Mouse (Mus musculus) layer of hippocampus, adult 9-11 months (tissue): ENCODE data around the gene Tsc2.

Experiments
- DNase-seq: peaks from one replicate; pipeline ENCODE4 v3.0.0; 2022

The Tsc2 gene

DNA sequence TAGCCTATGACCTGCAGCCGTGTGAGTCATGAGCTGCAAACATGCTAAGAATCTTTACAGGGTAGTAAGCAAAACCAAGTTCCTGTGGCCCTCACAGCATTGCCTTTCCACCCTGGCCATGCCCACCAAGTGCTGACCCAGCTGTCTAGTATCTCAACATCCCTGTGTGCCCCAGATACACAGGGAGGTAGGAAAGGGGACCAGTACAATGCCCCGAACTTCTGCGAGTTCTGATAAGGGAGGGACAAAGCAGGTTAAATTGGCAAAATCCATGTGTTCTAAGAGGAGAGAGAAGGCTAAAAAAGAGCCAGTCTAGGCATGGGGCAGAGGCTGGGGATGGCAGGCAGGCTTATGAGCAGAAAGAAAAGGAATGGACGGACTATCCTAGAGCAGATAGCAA is 24.1 kb downstream of the Tsc2 start:
- no peak for DNase-seq

- DNase-seq, result no peak
Observed at GRCm38 (mm10) chr17:24604557-24604956, 27.9 kb downstream of the Tsc2 start.

DNA sequence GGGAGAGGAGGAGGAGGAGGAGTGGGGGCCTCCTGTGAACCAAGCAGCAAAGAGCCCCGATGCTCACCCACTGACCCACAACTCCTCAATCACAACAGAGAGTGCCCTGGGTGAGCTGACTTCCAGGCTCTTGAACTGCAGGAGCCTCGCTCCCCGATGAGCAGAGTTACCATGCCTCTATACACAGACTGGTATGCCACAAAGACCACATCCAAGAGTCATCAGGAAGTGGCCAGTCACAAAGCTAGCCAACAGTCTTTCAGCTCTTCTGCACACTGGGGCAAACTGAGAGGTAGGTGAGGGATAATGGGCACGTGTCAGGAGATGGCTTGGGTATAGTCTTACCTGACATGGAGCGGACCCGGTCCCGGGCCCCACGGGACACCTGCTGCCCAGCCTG is 28.5 kb downstream of the Tsc2 start:
- no peak for DNase-seq

DNA sequence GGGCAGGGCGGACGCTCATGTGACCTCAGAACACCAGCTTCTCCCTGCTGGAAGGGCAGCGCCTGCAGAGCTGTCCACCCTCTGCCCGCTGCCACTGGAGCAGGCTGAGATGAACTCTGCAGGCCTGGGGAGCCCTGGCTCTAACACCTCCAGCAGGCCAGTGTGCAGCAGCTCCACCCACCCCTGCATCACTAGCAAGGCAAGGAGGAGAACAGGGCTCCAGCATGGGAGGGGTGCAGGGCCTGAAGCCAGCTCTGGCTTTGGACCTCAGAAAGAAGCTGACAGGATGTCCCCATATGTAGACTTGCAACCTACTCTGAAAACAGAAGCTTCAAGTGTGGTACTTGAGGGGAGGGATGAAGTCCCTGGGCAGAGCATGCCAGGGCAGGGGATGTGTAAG is 31.9 kb downstream of the Tsc2 start:
- DNase-seq, result no peak

DNA sequence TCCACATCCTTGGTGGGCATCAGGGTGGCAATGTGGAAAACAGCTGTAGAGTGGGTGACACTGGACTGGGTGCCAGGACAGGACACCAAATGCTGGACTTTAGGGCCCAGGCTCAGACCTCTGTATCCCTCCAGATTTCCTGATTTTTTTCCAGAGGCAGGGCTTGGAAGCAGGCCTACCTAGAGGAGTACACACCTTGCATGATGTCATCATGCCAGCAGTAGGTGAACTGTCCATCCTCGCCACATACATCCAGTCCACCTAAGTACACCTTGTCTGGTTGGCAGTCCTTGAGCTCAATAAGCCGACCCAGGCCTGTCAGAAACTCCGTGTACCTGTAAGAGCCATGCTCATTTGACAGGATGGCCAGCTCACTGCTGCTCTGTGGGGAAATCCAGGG is 34.4 kb downstream of the Tsc2 start:
- no peak for DNase-seq

GRCm38 (mm10) chr17:24596471-24597183 is 35.8 kb downstream of the Tsc2 start:
- DNase-seq, result no peak

- no peak for DNase-seq
Observed at GRCm38 (mm10) chr17:24596073-24596466, 36.4 kb downstream of the Tsc2 start.

GRCm38 (mm10) chr17:24595126-24596072 is 37.0 kb downstream of the Tsc2 start:
- no peak for DNase-seq

GRCm38 (mm10) chr17:24593992-24594890 is 38.2 kb downstream of the Tsc2 start:
- no peak for DNase-seq

DNA sequence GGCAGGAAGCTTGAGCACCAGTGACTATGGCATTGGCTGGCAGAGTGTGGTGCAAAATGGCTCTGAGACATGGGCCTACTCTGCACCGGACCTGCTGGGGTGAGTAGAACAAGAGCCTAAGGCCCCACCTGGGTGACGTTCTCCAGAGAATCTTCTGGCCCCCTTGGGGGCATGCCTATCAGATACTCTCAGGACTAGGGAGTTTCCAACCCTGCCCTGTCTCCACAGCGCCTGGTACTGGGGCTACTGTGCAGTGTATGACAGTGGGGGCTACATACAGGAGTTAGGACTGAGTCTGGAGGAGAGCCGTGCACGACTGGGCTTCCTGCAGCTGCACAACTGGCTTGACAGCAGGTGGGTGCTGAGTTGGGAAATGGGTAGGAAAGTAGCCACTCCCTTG is 39.2 kb downstream of the Tsc2 start:
- DNase-seq, result no peak

DNA sequence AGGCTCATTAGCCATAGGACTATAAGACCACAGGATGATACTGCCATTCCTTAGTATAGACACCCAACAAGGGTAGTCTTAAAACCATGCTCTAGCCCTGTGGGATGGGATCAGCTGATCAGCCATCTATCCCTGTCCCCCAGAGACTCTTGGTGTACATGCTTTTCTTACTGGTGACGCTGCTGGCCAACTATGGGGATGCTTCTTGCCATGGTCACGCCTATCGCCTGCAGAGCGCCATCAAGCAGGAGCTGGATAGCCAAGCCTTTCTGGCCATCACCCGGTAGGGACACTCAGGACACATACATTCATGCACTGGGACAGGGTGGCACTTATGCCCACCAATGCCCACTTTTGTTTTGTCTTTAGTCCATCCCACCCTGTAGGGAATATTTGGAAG is 40.7 kb downstream of the Tsc2 start:
- no peak for DNase-seq

DNA sequence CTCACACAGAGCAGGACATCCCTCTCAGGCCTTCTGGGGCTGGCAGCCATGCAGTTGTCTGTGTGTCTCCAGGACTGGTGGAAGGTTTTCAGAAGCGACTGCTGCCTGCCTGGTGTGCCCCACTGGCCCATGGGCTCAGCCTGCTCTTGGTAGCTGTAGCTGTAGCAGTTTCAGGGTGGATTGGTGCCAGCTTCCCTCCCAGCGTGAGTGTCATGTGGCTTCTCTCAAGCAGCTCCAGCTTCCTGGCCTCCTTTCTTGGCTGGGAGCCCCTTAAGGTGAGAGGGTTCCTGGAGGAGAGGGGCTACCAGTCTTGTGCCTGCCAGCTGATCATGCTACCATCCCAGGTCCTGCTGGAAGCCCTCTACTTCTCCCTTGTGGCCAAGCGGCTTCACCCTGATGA is 41.5 kb downstream of the Tsc2 start:
- no peak for DNase-seq

GRCm38 (mm10) chr17:24586532-24586931 is 45.9 kb downstream of the Tsc2 start:
- DNase-seq, result no peak

DNA sequence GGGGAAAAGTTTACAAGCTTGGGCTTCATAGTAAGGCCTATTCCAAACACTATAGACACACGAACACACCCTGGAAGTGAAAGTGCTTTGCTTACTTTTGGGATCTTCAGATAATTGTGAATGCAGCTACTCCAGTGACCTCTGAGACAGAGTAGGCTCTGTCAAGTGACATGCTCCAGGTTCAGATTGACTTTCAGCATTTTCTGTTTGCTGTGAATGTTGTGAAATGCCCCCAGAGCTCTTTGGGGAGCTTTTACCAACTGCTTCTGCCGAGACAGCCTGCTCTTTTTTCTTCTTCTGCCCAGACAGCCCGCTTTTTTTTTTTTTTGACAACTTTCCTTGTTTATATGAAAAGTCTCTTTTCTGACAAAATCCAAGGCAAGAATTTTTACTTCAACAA is 47.9 kb downstream of the Tsc2 start:
- DNase-seq, result no peak

- DNase-seq, result peak; percentile 53
Observed at GRCm38 (mm10) chr17:24583599-24584460, 48.6 kb downstream of the Tsc2 start.

- no peak for DNase-seq
Observed at GRCm38 (mm10) chr17:24580287-24580686, 52.1 kb downstream of the Tsc2 start.

GRCm38 (mm10) chr17:24579532-24579931 is 52.9 kb downstream of the Tsc2 start:
- no peak for DNase-seq

DNA sequence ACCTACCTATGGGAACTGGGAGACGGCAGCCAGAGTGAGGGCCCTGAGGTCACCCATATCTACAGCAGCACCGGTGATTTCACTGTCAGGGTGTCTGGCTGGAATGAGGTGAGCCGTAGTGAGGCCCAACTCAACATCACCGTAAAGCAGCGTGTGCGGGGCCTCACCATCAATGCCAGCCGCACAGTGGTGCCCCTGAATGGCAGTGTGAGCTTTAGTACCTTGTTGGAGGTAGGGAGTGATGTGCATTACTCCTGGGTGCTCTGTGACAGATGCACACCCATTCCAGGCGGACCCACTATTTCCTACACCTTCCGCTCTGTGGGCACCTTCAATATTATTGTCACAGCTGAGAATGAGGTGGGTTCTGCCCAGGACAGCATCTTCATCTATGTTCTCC is 58.6 kb downstream of the Tsc2 start:
- DNase-seq, result no peak

DNA sequence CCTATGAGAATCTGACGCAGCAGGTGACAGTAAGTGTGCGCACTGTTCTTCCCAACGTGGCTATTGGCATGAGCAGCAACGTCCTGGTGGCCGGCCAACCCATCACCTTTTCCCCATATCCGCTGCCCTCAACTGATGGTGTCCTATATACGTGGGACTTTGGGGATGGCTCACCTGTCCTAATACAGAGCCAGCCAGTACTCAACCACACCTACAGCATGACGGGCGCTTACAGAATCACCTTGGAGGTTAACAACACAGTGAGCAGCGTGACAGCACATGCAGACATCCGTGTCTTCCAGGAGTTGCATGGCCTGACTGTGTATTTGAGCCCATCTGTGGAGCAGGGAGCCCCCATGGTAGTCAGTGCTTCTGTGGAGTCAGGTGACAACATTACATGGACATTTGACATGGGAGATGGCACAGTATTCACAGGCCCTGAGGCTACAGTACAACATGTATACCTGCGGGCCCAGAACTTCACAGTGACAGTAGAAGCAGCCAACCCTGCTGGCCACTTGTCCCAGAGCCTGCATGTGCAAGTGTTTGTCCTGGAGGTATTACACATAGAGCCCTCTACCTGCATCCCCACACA is 59.7 kb downstream of the Tsc2 start:
- no peak for DNase-seq

DNA sequence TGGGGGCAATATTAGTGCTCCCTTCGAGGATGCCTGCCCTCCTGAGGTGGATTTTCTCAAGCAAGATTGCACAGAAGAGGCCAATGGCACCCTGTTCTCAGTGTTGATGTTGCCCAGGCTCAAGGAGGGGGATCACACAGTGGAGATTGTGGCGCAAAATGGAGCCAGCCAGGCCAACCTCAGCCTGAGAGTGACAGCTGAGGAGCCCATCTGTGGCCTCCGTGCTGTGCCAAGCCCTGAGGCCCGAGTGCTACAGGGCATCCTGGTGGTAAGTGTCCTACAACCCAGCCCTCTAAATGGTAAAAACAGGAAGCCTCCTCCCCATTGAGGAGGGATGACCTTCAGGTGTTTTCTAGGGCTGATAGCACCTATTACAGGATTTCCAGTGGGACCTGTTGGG is 62.6 kb downstream of the Tsc2 start:
- no peak for DNase-seq

DNA sequence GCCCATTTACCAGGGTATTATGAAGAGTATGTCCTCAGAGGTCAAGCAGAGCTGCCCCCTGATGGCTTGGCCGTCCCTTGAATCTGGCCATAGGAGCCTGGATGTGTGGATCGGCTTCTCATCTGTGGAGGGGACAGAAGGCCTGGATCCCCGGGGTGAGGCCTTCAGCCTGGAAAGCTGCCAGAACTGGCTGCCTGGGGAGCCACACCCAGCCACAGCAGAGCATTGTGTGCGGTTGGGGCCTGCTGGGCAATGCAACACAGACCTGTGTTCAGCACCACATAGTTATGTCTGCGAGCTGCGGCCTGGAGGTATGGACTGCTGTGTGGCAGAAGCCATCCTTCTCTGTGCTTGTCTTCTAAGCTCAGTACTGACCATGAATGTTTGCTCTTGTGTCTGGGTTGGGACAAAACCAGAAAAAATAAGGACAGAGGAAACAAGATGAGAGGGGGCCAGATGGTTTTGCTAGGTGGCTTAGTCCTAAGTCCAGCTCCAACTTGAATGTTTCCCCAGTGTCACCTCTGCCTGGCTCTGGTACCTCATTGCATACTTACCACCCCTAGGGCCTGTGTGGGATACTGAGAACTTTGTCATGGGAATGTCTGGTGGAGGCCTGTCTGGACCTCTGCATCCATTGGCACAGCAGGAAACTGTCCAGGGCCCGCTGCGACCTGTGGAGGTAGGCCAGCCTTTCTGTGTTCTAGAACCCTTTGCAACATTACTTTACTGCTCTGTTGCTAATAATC is 65.2 kb downstream of the Tsc2 start:
- DNase-seq, result no peak
